Mouse (Mus musculus) layer of hippocampus, postnatal 25 days (tissue): Measurements from ENCODE around the gene Tsn. TPM values are rescaled to one million over a fixed set of nuclear protein-coding genes. Genes with fewer than 3 reads are reported as not detected.

Experiments used
- total RNA-seq, 2 experiments: library from RNA; stranded (reverse); gene quantifications; 2 replicates each; pipeline ENCODE4 v1.2.3; 2021

The Tsn gene
- total RNA-seq, 2 experiments from 2014 or later, result 105 to 106 TPM

Other genes with a start within 250 kb of the Tsn start
- gene Gm29106, start 135.2 kb downstream of the Tsn start, total RNA-seq, result not detected
- gene Nifk, start 10.1 kb upstream of the Tsn start, total RNA-seq, result 10 to 100 TPM; 26.0 to 29.5 TPM
- gene Clasp1, start 77.3 kb upstream of the Tsn start, total RNA-seq, result 100 to 1,000 TPM in 1 of 2 experiments, 10 to 100 TPM in 1; 88.7 to 103 TPM